Mouse (Mus musculus): ENCODE results near the gene Gstk1. TPM values are rescaled to one million over a fixed set of nuclear protein-coding genes. Genes with fewer than 3 reads are reported as not detected.

Gene Gstk1
- polyA plus RNA-seq, 1 experiment from 2014 or later: 22.8 TPM

- H3K9me3 ChIP-seq (replicated peaks; ENCODE audit: control insufficient read depth, low read length): no peaks in the 10 kb centered on the region
- H3K9ac ChIP-seq (ENCODE audit: low read length): peak within 1 kb of the TSS; percentile 95
- no peaks in the 10 kb centered on the region for H3K27me3 ChIP-seq (ENCODE audit: control insufficient read depth, insufficient read depth, low read length)
- peaks cover 14% of the 10 kb centered on the region; the same call in 1 of the 2 replicates for H3K4me1 ChIP-seq (ENCODE audit: control insufficient read depth, insufficient read depth, low read length)
- H3K4me3 ChIP-seq (replicated peaks; ENCODE audit: low read length): peak within 1 kb of the TSS; percentile 79
- peak; percentile 99 for ATAC-seq (ENCODE audit: insufficient read depth, low FRiP score)
- peaks cover 1% of the 10 kb centered on the region; the same call in 1 of the 2 replicates for H3K36me3 ChIP-seq (ENCODE audit: control insufficient read depth, insufficient read depth, low read length)
- WGBS: under 1% methylated on average over 51 of the region's 51 CpGs
- peak within 1 kb of the TSS; percentile 93 for H3K4me2 ChIP-seq (ENCODE audit: low read depth, low read length)
- peak within 1 kb of the TSS; percentile 95 for H3K27ac ChIP-seq (ENCODE audit: low read length)
These were observed 19.0 kb downstream of the Gstk1 start, which contains the start of gene Casp2 for GRCm38 (mm10) chr6:42264626-42265312. Gene Casp2 (plus strand): TSS chr6:42264985.

- Histone ChIP-seq H3K9me3 (replicated peaks; ENCODE audit: control insufficient read depth, low read length) (no peaks in the 10 kb centered on the region), H3K27me3 (ENCODE audit: control insufficient read depth, insufficient read depth, low read length) (no peaks in the 10 kb centered on the region), H3K36me3 (ENCODE audit: control insufficient read depth, insufficient read depth, low read length) (peaks cover 6% of the 10 kb centered on the region; the same call in 1 of the 2 replicates), H3K4me3 (replicated peaks; ENCODE audit: low read length) (peak overlapping the region; percentile 79), H3K9ac (ENCODE audit: low read length) (peak overlapping the region; percentile 95), H3K4me2 (ENCODE audit: low read depth, low read length) (peak overlapping the region; percentile 93), H3K4me1 (ENCODE audit: control insufficient read depth, insufficient read depth, low read length) (peaks cover 14% of the 10 kb centered on the region; the same call in 1 of the 2 replicates), H3K27ac (ENCODE audit: low read length) (peak overlapping the region; percentile 95)
- under 1% methylated on average over 21 of the region's 21 CpGs for WGBS
- no peak for ATAC-seq (ENCODE audit: insufficient read depth, low FRiP score)
These were observed 19.9 kb downstream of the Gstk1 start for GRCm38 (mm10) chr6:42265391-42266330.

- Histone ChIP-seq H3K9ac (ENCODE audit: low read length) (no peak overlapping the region), H3K9me3 (replicated peaks; ENCODE audit: control insufficient read depth, low read length) (no peaks in the 10 kb centered on the region), H3K4me3 (replicated peaks; ENCODE audit: low read length) (no peak overlapping the region), H3K4me2 (ENCODE audit: low read depth, low read length) (no peak overlapping the region), H3K27me3 (ENCODE audit: control insufficient read depth, insufficient read depth, low read length) (no peaks in the 10 kb centered on the region), H3K27ac (ENCODE audit: low read length) (no peak overlapping the region), H3K36me3 (ENCODE audit: control insufficient read depth, insufficient read depth, low read length) (peaks cover 15% of the 10 kb centered on the region), H3K4me1 (ENCODE audit: control insufficient read depth, insufficient read depth, low read length) (peaks cover 10% of the 10 kb centered on the region; the same call in 1 of the 2 replicates)
- ATAC-seq (ENCODE audit: insufficient read depth, low FRiP score): no peak
These were observed 25.1 kb downstream of the Gstk1 start for GRCm38 (mm10) chr6:42270817-42271216.

- H3K4me3 ChIP-seq (replicated peaks; ENCODE audit: low read length): no peak overlapping the region
- no peak overlapping the region for H3K9ac ChIP-seq (ENCODE audit: low read length)
- H3K36me3 ChIP-seq (ENCODE audit: control insufficient read depth, insufficient read depth, low read length): peaks cover 36% of the 10 kb centered on the region
- no peak for ATAC-seq (ENCODE audit: insufficient read depth, low FRiP score)
- no peak overlapping the region for H3K4me2 ChIP-seq (ENCODE audit: low read depth, low read length)
- H3K4me1 ChIP-seq (ENCODE audit: control insufficient read depth, insufficient read depth, low read length): no peaks in the 10 kb centered on the region
- no peaks in the 10 kb centered on the region for H3K9me3 ChIP-seq (replicated peaks; ENCODE audit: control insufficient read depth, low read length)
- H3K27me3 ChIP-seq (ENCODE audit: control insufficient read depth, insufficient read depth, low read length): no peaks in the 10 kb centered on the region
- 48% methylated on average over 2 of the region's 2 CpGs for WGBS
- H3K27ac ChIP-seq (ENCODE audit: low read length): no peak overlapping the region
These were observed 30.4 kb downstream of the Gstk1 start for GRCm38 (mm10) chr6:42276151-42276550.

GRCm38 (mm10) chr6:42282865-42283528, 37.3 kb downstream of the Gstk1 start:
- Histone ChIP-seq H3K27ac (ENCODE audit: low read length) (no peak overlapping the region), H3K36me3 (ENCODE audit: control insufficient read depth, insufficient read depth, low read length) (peaks cover 30% of the 10 kb centered on the region), H3K9ac (ENCODE audit: low read length) (no peak overlapping the region), H3K27me3 (ENCODE audit: control insufficient read depth, insufficient read depth, low read length) (no peaks in the 10 kb centered on the region), H3K4me2 (ENCODE audit: low read depth, low read length) (no peak overlapping the region), H3K4me1 (ENCODE audit: control insufficient read depth, insufficient read depth, low read length) (no peaks in the 10 kb centered on the region), H3K9me3 (replicated peaks; ENCODE audit: control insufficient read depth, low read length) (no peaks in the 10 kb centered on the region), H3K4me3 (replicated peaks; ENCODE audit: low read length) (no peak overlapping the region)
- WGBS: 70% methylated on average over 5 of the region's 5 CpGs
- no peak for ATAC-seq (ENCODE audit: insufficient read depth, low FRiP score)

GRCm38 (mm10) chr6:42286448-42286847, 40.7 kb downstream of the Gstk1 start, which contains the start of gene Clcn1:
Gene Clcn1 (plus strand): TSS chr6:42286685.
- 71% methylated on average over 4 of the region's 5 CpGs for WGBS

GRCm38 (mm10) chr6:42287562-42287961, 41.8 kb downstream of the Gstk1 start:
- Histone ChIP-seq H3K27me3 (ENCODE audit: control insufficient read depth, insufficient read depth, low read length) (no peaks in the 10 kb centered on the region), H3K4me3 (replicated peaks; ENCODE audit: low read length) (no peak overlapping the region), H3K4me1 (ENCODE audit: control insufficient read depth, insufficient read depth, low read length) (no peaks in the 10 kb centered on the region), H3K36me3 (ENCODE audit: control insufficient read depth, insufficient read depth, low read length) (peaks cover 2% of the 10 kb centered on the region; the same call in 1 of the 2 replicates), H3K4me2 (ENCODE audit: low read depth, low read length) (no peak overlapping the region), H3K27ac (ENCODE audit: low read length) (no peak overlapping the region), H3K9me3 (replicated peaks; ENCODE audit: control insufficient read depth, low read length) (no peaks in the 10 kb centered on the region), H3K9ac (ENCODE audit: low read length) (no peak overlapping the region)
- no peak for ATAC-seq (ENCODE audit: insufficient read depth, low FRiP score)

More at GRCm38 (mm10) chr6:42286448-42286847, 40.7 kb downstream of the Gstk1 start, which contains the start of gene Clcn1:
- Histone ChIP-seq H3K27ac (ENCODE audit: low read length) (no peak within 1 kb of the TSS), H3K4me1 (ENCODE audit: control insufficient read depth, insufficient read depth, low read length) (no peaks in the 10 kb centered on the region), H3K27me3 (ENCODE audit: control insufficient read depth, insufficient read depth, low read length) (no peaks in the 10 kb centered on the region), H3K4me3 (replicated peaks; ENCODE audit: low read length) (no peak within 1 kb of the TSS), H3K9ac (ENCODE audit: low read length) (no peak within 1 kb of the TSS), H3K9me3 (replicated peaks; ENCODE audit: control insufficient read depth, low read length) (no peaks in the 10 kb centered on the region), H3K36me3 (ENCODE audit: control insufficient read depth, insufficient read depth, low read length) (peaks cover 10% of the 10 kb centered on the region; the same call in 1 of the 2 replicates), H3K4me2 (ENCODE audit: low read depth, low read length) (no peak within 1 kb of the TSS)
- ATAC-seq (ENCODE audit: insufficient read depth, low FRiP score): no peak

GRCm38 (mm10) chr6:42293327-42293726, 47.6 kb downstream of the Gstk1 start:
- Histone ChIP-seq H3K27me3 (ENCODE audit: control insufficient read depth, insufficient read depth, low read length) (no peaks in the 10 kb centered on the region), H3K4me2 (ENCODE audit: low read depth, low read length) (no peak overlapping the region), H3K9ac (ENCODE audit: low read length) (no peak overlapping the region), H3K36me3 (ENCODE audit: control insufficient read depth, insufficient read depth, low read length) (no peaks in the 10 kb centered on the region), H3K27ac (ENCODE audit: low read length) (no peak overlapping the region), H3K4me3 (replicated peaks; ENCODE audit: low read length) (no peak overlapping the region), H3K9me3 (replicated peaks; ENCODE audit: control insufficient read depth, low read length) (no peaks in the 10 kb centered on the region), H3K4me1 (ENCODE audit: control insufficient read depth, insufficient read depth, low read length) (no peaks in the 10 kb centered on the region)
- 79% methylated on average over 6 of the region's 6 CpGs for WGBS
- no peak for ATAC-seq (ENCODE audit: insufficient read depth, low FRiP score)

Data from stomach, embryonic 16.5 days (tissue).